Comparison of ENCODE assay signal across 29 mouse cellular contexts in the genomic region with DNA sequence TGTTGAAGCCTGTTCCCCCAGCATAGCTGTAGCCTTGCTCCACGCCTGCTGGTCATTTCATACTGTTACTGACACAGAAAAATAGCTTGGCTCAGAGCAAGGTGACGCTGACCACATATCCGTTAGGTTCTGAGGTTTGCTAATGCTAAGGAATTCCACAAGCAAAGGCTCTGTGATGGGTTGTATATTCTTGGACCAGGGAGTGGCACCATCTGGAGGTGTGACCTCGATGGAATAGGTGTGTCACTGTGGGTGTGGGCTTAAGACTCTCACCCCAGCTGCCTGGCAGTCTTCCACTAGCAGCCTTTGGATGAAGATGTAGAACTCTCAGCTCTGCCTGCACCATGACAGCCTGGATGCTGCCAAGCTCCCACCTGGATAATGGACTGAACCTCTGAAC. TPM values are rescaled to one million over a fixed set of nuclear protein-coding genes. Genes with fewer than 3 reads are reported as not detected.
DNase-seq lines count a peak whose midpoint lies in the region; ATAC-seq and TF ChIP-seq lines count a peak whose summit lies in the region.
"Had no signal": no experiment of that assay in that cellular context is flagged by ENCODE, and none has a peak within 500 bp of the region (broad histone marks: within the 10 kb centered on the region; RNA-seq: fewer than 3 reads in every experiment).

No protein-coding gene starts in this region.

- no peaks in the 10 kb centered on the region for H3K4me1 ChIP-seq in liver, embryonic 11.5 days (replicated peaks; ENCODE audit: control insufficient read depth, insufficient read depth, low read length)
- no peaks in the 10 kb centered on the region for H3K4me1 ChIP-seq in liver, embryonic 12.5 days
- H3K4me1 ChIP-seq in limb, embryonic 14.5 days (ENCODE audit: control insufficient read depth, insufficient read depth, low read length): no peaks in the 10 kb centered on the region
- no peaks in the 10 kb centered on the region for H3K4me1 ChIP-seq in intestine, embryonic 15.5 days (replicated peaks)
- H3K4me1 ChIP-seq: forebrain, embryonic 12.5 days; hindbrain, embryonic 15.5 days; midbrain, embryonic 13.5 days had no signal

- DNase-seq in cerebellum, postnatal 14 days: peak; percentile 15 to 36
- no peak for DNase-seq in liver, embryonic 11.5 days (ENCODE audit: low spot score)
- peak; percentile 33 for DNase-seq in NIH3T3 (ENCODE audit: low read depth)
- no peak for DNase-seq in limb, embryonic 14.5 days (ENCODE audit: low spot score)
- DNase-seq in embryo, embryonic 11 days: no peak
- DNase-seq: adrenal gland, adult 2 months; cerebellum, adult 11-12 months; cerebellum, postnatal 36 days; gastrocnemius, postnatal 36 days; heart, adult 2 months; heart, postnatal 14 days; kidney, postnatal 25 days; layer of hippocampus, postnatal 36 days; liver; liver, postnatal 0 days; lung, postnatal 14 days; right cerebral cortex, postnatal 14 days; thymus, adult 2 months; thymus, postnatal 4 days had no signal

- no peaks in the 10 kb centered on the region for H3K27me3 ChIP-seq in liver, embryonic 11.5 days (replicated peaks; ENCODE audit: control insufficient read depth, insufficient read depth, low read length)
- no peaks in the 10 kb centered on the region for H3K27me3 ChIP-seq in liver, embryonic 12.5 days (replicated peaks)
- H3K27me3 ChIP-seq in limb, embryonic 14.5 days (ENCODE audit: control insufficient read depth, insufficient read depth, low read length): no peaks in the 10 kb centered on the region
- no peaks in the 10 kb centered on the region for H3K27me3 ChIP-seq in intestine, embryonic 15.5 days (replicated peaks)
- H3K27me3 ChIP-seq: forebrain, embryonic 12.5 days; heart, embryonic 13.5 days; hindbrain, embryonic 15.5 days; megakaryocyte, embryonic 14.5 days; midbrain, embryonic 13.5 days had no signal

- H3K4me2 ChIP-seq in liver, embryonic 11.5 days: no peak overlapping the region
- H3K4me2 ChIP-seq in liver, embryonic 12.5 days: no peak overlapping the region
- H3K4me2 ChIP-seq in limb, embryonic 14.5 days (replicated peaks; ENCODE audit: low read depth, low read length, severe bottlenecking): no peak overlapping the region
- H3K4me2 ChIP-seq in intestine, embryonic 15.5 days (replicated peaks): no peak overlapping the region
- H3K4me2 ChIP-seq: forebrain, embryonic 12.5 days; heart, embryonic 13.5 days; hindbrain, embryonic 15.5 days; midbrain, embryonic 13.5 days had no signal

- no peak overlapping the region for H3K27ac ChIP-seq in liver, embryonic 11.5 days (ENCODE audit: low read depth, low read length)
- H3K27ac ChIP-seq in liver, embryonic 12.5 days: no peak overlapping the region
- no peak overlapping the region for H3K27ac ChIP-seq in limb, embryonic 14.5 days (replicated peaks; ENCODE audit: low read depth, low read length)
- H3K27ac ChIP-seq in intestine, embryonic 15.5 days: no peak overlapping the region
- H3K27ac ChIP-seq: forebrain, embryonic 12.5 days; heart, adult 2 months; heart, embryonic 13.5 days; hindbrain, embryonic 15.5 days; layer of hippocampus, adult 2 months; midbrain, embryonic 13.5 days; stomach, postnatal 0 days had no signal

- no peaks in the 10 kb centered on the region for H3K9me3 ChIP-seq in liver, embryonic 11.5 days (ENCODE audit: control insufficient read depth, low read length)
- H3K9me3 ChIP-seq in liver, embryonic 12.5 days (replicated peaks): no peaks in the 10 kb centered on the region
- no peaks in the 10 kb centered on the region for H3K9me3 ChIP-seq in limb, embryonic 14.5 days (ENCODE audit: control insufficient read depth, low read length)
- H3K9me3 ChIP-seq in intestine, embryonic 15.5 days: no peaks in the 10 kb centered on the region
- H3K9me3 ChIP-seq: forebrain, embryonic 12.5 days; heart, embryonic 13.5 days; hindbrain, embryonic 15.5 days; megakaryocyte, embryonic 14.5 days; midbrain, embryonic 13.5 days had no signal

- peaks cover 5% of the 10 kb centered on the region; the same call in 1 of the 2 replicates for H3K36me3 ChIP-seq in liver, embryonic 11.5 days (ENCODE audit: control insufficient read depth, insufficient read depth, low read length)
- H3K36me3 ChIP-seq in liver, embryonic 12.5 days: peaks cover 30% of the 10 kb centered on the region
- H3K36me3 ChIP-seq in limb, embryonic 14.5 days (ENCODE audit: control insufficient read depth, insufficient read depth, low read length): peaks cover 36% of the 10 kb centered on the region
- H3K36me3 ChIP-seq in intestine, embryonic 15.5 days: 0 out of 2 replicates have a peak, but pooled peaks cover 3% of the 10 kb centered on the region

- H3K9ac ChIP-seq in liver, embryonic 11.5 days (ENCODE audit: low read depth, low read length): no peak overlapping the region
- no peak overlapping the region for H3K9ac ChIP-seq in liver, embryonic 12.5 days
- no peak overlapping the region for H3K9ac ChIP-seq in limb, embryonic 14.5 days (ENCODE audit: low read depth, low read length, severe bottlenecking)
- no peak overlapping the region for H3K9ac ChIP-seq in intestine, embryonic 15.5 days
- H3K9ac ChIP-seq: forebrain, embryonic 12.5 days; heart, embryonic 13.5 days; hindbrain, embryonic 15.5 days; liver, postnatal 0 days; midbrain, embryonic 13.5 days had no signal

- 85% methylated on average over 4 of the region's 4 CpGs for WGBS in liver, embryonic 11.5 days
- WGBS in liver, embryonic 12.5 days (ENCODE audit: insufficient replicate concordance): 77% methylated on average over 4 of the region's 4 CpGs
- 88% methylated on average over 4 of the region's 4 CpGs for WGBS in limb, embryonic 14.5 days
- WGBS in intestine, embryonic 15.5 days: 85% methylated on average over 4 of the region's 4 CpGs

- no peak overlapping the region for H3K4me3 ChIP-seq in liver, embryonic 11.5 days (ENCODE audit: low read depth, low read length)
- H3K4me3 ChIP-seq in liver, embryonic 12.5 days: no peak overlapping the region
- H3K4me3 ChIP-seq in limb, embryonic 14.5 days (replicated peaks; ENCODE audit: low read length): no peak overlapping the region
- no peak overlapping the region for H3K4me3 ChIP-seq in intestine, embryonic 15.5 days (replicated peaks)
- H3K4me3 ChIP-seq: forebrain, embryonic 12.5 days; heart, adult 2 months; heart, embryonic 13.5 days; hindbrain, embryonic 15.5 days; layer of hippocampus, adult 2 months; megakaryocyte, embryonic 14.5 days; midbrain, embryonic 13.5 days had no signal

- no peak for TF ChIP-seq POLR2A in limb, embryonic 14.5 days (IDR thresholded peaks at IDR 0.05; ENCODE audit: borderline replicate concordance, extremely low read depth, insufficient read depth, insufficient read length)

- ATAC-seq in cerebellum, adult (ENCODE audit: insufficient number of reproducible peaks, low FRiP score, low TSS enrichment): no peak
- 0 out of 2 replicates have a peak, but pooled peaks have one; percentile 12 for ATAC-seq in liver, embryonic 11.5 days (replicated peaks; ENCODE audit: low FRiP score)
- no peak for ATAC-seq in liver, embryonic 12.5 days
- ATAC-seq in limb, embryonic 14.5 days (ENCODE audit: low FRiP score, low read depth): 0 out of 2 replicates have a peak, but pooled peaks have one; percentile 30
- ATAC-seq in intestine, embryonic 15.5 days: no peak
- ATAC-seq: liver, postnatal 0 days; midbrain, embryonic 13.5 days had no signal

RNA-seq across cellular contexts. Expression of a gene that starts 34.2 kb away (rescaled TPM):
- 60.3 and 67.9 TPM in 2 replicates for polyA plus RNA-seq in liver, embryonic 11.5 days (2014; fragmentation: Nextera tagmentation; extraction: Ambion mirVana)
- polyA plus RNA-seq in liver, embryonic 12.5 days (2016; fragmentation: Nextera tagmentation; extraction: Ambion mirVana): 35.2 and 35.4 TPM in 2 replicates
- polyA plus RNA-seq in limb, embryonic 14.5 days (2012; rRNA removed): 90.5 and 106 TPM in 2 replicates
- 108 and 109 TPM in 2 replicates for polyA plus RNA-seq in limb, embryonic 14.5 days (2014; fragmentation: Nextera tagmentation; extraction: Ambion mirVana)
- polyA plus RNA-seq in intestine, embryonic 15.5 days (2015; fragmentation: Nextera tagmentation; extraction: Ambion mirVana): 57.4 and 68.1 TPM in 2 replicates

RNA-seq across cellular contexts. Expression of a gene that starts 38.2 kb away (rescaled TPM):
- 44.5 and 48.7 TPM in 2 replicates for polyA plus RNA-seq in liver, embryonic 11.5 days (2014; fragmentation: Nextera tagmentation; extraction: Ambion mirVana)
- polyA plus RNA-seq in liver, embryonic 12.5 days (2016; fragmentation: Nextera tagmentation; extraction: Ambion mirVana): 29.7 and 31.6 TPM in 2 replicates
- 29.3 and 33.8 TPM in 2 replicates for polyA plus RNA-seq in limb, embryonic 14.5 days (2012; rRNA removed)
- polyA plus RNA-seq in limb, embryonic 14.5 days (2014; fragmentation: Nextera tagmentation; extraction: Ambion mirVana): 34.2 and 42.5 TPM in 2 replicates
- polyA plus RNA-seq in intestine, embryonic 15.5 days (2015; fragmentation: Nextera tagmentation; extraction: Ambion mirVana): 39.3 and 42.8 TPM in 2 replicates

RNA-seq across cellular contexts. Expression of a gene that starts 38.3 kb away (rescaled TPM):
- polyA plus RNA-seq in liver, embryonic 11.5 days (2014; fragmentation: Nextera tagmentation; extraction: Ambion mirVana): 19.1 and 20.7 TPM in 2 replicates
- polyA plus RNA-seq in liver, embryonic 12.5 days (2016; fragmentation: Nextera tagmentation; extraction: Ambion mirVana): 21.3 and 23.5 TPM in 2 replicates
- polyA plus RNA-seq in limb, embryonic 14.5 days (2012; rRNA removed): 13.9 and 27.8 TPM in 2 replicates
- 19.2 and 21.1 TPM in 2 replicates for polyA plus RNA-seq in limb, embryonic 14.5 days (2014; fragmentation: Nextera tagmentation; extraction: Ambion mirVana)
- polyA plus RNA-seq in intestine, embryonic 15.5 days (2015; fragmentation: Nextera tagmentation; extraction: Ambion mirVana): 29.1 and 39.7 TPM in 2 replicates

Comparison
In these comparisons a context has a peak if more than half of its experiments do, and no peak if none do; other contexts are left out.
1. ATAC-seq: peak in liver, embryonic 11.5 days (single experiment) and limb, embryonic 14.5 days (single experiment); none in cerebellum, adult (single experiment), liver, embryonic 12.5 days (single experiment) and intestine, embryonic 15.5 days (single experiment).
2. DNase-seq: peak in cerebellum, postnatal 14 days (2 of 2) and NIH3T3 (single experiment); none in liver, embryonic 11.5 days (single experiment), limb, embryonic 14.5 days (single experiment) and embryo, embryonic 11 days (single experiment).